Mouse (Mus musculus) brain, embryonic 14.5 days (tissue): ENCODE measurements around the gene Kcnk5.

ENCODE experiments used
- CTCF ChIP-seq: fragments of 200-500 bp; IDR thresholded peaks from 2 replicates; pipeline ENCODE4 v1.5.1; 2012; ENCODE audit warnings: inconsistent platforms, mild to moderate bottlenecking, moderate library complexity, borderline replicate concordance; ENCODE audit not compliant: insufficient read depth, insufficient read length; ENCODE audit errors: extremely low read depth
- POLR2A ChIP-seq: fragments of 200-500 bp; IDR thresholded peaks from 2 replicates; pipeline ENCODE4 v1.6.1; 2012; ENCODE audit warnings: mild to moderate bottlenecking, inconsistent platforms, borderline replicate concordance; ENCODE audit not compliant: poor library complexity, insufficient read depth, insufficient read length, severe bottlenecking; ENCODE audit errors: extremely low read depth

- no peak for TF ChIP-seq CTCF
- no peak for TF ChIP-seq POLR2A
Observed at GRCm38 (mm10) chr14:20216561-20217298, 35.1 kb upstream of the Kcnk5 start.
